Mouse (Mus musculus): ENCODE measurements around the gene Zfp423.

- TF ChIP-seq POLR2A (IDR thresholded peaks at IDR 0.05; ENCODE audit: control insufficient read depth, extremely low read depth, insufficient read depth, low read length, poor library complexity) (no peak), CTCF (IDR thresholded peaks at IDR 0.05; ENCODE audit: borderline replicate concordance, control insufficient read depth, extremely low read depth, insufficient read depth, low read length, poor library complexity) (no peak)
Observed at GRCm38 (mm10) chr8:87895203-87896041, 64.0 kb downstream of the Zfp423 start.
